Mouse (Mus musculus): ENCODE results near the gene Krt17. TPM values are rescaled to one million over a fixed set of nuclear protein-coding genes. Genes with fewer than 3 reads are reported as not detected.
"Not testable (repeated sequence)": the region's sequence is repeated elsewhere in the genome, so short reads cannot be mapped to it uniquely, and the experiment has no call there.

Krt17 gene
- total RNA-seq, 1 experiment from 2014 or later = not detected

DNA sequence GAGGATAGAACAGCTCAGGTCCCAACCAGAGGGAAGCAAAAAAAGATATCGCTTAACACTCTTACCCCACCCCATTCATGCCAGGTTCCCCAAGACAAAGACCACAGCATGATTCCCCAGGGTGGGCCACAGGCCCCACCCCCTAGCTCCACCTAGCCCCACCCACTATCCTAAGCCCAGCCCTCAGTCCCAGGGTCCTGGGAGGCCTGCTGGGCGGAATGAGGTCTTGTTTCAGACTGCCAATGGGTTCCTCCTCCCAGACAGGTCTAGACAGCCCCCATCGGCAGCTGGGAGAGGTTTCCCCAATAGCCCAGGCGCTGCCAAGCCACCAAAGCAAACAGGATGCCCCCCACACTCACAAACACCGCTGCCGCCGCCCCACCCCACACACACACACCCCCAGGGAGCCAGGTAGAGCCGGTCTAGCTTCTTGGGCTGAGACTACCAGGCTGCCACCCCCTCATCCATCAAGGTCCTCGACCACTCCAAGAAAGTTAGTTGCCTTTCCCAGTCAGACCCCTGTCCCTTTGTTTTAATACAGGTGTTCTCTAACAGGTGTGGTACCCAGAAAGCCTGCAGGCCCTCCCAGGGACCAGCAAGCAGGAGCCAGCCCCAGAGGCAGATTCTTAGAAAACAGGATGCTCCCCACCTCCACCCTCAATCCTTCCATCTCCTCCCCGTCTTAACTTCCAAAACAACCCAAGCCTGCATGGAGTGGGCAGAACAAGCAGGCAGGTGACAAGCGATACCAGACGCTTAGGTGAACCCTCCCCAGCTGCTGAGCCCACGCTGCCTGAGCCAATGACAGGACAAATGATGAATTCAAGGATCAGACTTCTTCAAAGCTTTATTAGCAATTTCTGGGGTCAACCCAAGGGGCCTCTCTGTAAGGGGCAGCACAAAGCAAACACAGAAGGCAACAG is 1.5 kb upstream of the Krt17 start:
- DNase-seq = no peak

DNA sequence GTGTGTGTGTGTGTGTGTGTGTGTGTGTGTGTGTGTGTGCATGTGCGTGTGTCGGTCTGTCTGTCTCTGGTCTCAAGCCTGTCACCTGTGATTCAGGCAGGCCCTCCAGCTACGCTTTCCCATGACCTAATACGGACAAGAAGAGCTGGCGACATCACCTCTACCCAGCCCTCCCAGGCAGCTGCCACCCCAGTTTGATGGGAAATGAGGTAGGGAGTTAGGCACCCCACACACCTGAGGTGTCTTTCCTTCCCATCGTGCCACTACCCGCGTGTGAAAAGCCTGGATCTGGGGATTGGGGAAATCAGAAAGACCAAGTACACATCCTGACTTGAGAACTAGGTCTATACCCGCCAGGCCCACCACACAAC is 391 bp upstream of the Krt17 start:
- no peak for DNase-seq

DNA sequence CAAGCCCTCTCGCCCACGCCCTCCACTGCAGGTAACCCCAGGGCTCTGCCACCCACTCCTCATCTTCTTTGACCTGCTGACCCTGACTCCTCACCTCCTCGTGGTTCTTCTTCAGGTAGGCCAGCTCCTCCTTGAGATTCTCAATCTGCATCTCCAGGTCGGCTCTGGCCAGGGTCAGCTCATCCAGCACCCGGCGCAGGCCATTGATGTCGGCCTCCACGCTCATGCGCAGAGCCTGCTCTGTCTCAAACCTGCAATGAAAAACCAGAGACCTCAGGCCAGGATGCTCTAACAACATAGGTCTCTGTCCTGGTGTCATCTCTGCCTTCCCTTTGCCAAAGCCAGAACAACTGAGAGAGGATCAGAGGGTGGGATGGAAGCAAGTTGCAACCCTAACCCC is 1.8 kb downstream of the Krt17 start:
- DNase-seq = no peak

DNA sequence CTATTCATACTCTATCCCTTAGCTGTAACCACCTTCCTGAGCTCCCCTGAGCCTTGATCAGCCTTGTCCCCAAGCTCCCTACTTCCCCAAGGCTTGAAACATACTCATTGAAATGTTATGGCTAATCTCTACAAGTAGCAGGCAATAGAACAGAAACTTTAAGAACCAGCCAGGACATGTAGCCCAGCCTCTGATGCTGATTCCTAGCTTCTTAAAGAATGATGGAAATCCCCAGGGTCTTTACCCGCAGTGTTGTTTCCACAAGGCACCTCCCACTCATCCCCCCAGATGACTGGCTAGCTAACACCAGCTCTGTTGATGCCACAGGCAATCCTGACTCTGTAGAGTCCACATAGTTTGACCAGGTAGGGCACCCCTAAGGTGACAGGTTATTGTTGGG is 2.9 kb downstream of the Krt17 start:
- DNase-seq = no peak

DNA sequence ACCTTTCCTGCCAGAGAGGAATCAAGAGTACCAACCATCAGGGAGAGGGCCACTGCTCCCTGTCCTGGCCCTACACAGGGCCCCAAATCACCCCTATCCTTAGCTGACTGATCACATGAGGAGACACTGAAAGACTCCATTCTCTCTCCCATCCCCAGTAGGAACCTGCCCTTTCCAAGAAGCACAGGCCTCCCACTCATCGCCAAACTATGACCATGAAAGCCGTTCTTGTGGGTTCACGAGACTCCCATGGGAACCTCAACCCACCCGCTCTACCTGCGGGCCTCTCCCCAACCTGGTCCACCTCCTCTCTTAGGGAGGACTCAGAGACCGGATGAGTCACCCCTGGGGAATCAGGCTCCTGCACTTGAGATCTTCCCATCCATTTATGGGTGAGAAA is 5.3 kb downstream of the Krt17 start:
- no peak for DNase-seq

DNA sequence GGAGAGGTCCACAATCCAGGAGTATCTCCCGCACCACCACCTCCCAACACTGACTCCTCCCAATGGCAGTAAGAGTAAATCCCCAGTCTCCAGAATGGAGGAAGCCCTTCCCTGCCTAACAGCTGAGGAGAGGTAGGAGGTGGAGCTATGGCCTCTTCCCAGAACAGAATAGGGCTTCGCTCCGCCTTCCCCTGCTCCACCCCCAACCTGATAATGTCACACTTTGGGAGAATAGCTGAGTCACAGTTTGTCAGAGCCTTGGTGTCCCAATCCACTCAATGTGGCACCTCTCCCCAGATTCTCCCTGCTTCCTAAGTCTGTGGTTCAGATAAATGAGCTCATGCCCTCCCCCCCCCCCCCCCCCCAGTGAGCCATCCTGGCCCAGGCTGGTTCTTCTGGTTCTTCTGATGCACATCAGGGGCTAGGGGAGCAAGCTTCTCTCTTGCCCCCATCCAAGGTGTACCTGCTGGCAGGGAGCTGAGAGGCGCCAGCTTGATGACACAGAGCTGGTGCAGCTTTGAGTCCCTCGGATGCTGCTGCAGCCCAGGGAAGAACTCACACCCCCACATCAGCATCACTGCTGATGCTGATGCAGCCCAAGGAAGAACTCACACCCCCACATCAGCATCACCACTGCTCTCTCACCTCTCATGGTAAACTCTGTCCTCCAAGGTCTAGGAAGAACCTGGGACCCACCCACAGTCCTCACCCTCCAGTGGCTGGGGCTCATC is 6.3 kb downstream of the Krt17 start:
- no peak for DNase-seq

DNA sequence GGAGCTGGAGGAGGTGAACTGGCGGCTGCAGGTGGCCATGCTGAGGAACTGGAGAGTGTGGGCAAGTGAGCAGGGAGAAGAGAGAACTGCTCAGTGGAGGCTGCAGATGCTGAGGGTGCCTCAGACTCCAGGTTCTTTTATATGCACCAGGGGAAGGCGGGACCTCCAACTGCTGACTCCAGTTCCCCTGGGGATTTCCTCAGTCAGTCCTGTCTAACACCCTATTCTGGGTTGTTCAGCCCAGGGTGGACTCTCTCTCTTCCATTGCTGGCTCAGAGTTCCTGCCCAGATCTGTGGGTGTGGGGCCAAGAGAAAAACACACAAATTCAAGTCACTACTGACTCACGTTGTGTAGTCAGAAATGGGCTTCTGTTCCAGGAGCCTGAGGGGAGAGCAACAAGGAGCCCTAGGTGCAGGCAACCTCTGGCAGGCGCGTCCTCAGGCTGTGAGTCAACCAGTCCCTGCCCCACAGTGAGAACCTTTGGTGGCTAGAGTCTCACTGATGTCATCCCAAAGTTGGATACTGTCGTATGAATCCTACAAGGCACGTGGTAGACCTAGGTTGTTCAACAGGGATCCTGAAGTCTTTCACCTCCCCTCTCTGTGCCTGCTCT is 11.9 kb downstream of the Krt17 start, which contains the start of gene Krt16:
Gene Krt16, minus strand, starts transcription at position 51 of the 614 bp plus-strand sequence.
- no peak for DNase-seq

DNA sequence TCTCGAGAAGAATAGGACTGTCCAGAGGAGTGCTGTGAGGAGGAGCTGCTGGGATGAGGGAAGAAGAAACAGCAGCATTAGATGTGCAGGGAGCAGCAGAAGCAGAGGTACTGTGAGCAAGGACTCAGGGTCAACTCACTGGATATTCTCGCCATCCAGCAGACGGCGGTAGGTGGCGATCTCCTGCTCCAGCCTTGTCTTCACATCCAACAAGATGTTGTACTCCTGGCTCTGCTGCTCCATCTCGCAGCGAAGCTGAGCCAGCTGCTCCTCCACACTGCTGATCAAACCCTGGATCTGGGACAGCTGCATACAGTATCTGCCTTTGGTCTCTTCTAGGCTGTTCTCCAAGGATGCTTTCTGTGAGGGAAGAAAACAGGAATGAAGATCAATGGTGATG is 14.4 kb downstream of the Krt17 start:
- DNase-seq = not testable (repeated sequence)

DNA sequence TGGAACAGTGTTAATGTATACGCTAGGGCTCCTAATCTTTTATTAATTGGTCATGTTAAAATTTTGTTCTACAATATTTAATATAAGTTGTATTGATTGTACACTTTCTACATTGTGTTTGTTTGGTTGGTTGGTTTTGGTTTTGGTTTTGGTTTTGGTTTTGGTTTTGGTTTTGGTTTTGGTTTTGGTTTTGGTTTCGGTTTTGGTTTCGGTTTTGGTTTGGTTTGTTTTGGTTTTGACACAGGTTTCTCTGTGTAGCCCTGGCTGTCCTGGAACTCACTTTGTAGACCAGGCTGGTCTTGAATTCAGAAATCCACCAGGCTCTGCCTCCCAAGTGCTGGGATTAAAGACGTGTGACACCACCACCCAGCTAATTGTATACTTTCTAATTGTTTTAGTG is 20.6 kb downstream of the Krt17 start:
- DNase-seq = not testable (repeated sequence)

DNA sequence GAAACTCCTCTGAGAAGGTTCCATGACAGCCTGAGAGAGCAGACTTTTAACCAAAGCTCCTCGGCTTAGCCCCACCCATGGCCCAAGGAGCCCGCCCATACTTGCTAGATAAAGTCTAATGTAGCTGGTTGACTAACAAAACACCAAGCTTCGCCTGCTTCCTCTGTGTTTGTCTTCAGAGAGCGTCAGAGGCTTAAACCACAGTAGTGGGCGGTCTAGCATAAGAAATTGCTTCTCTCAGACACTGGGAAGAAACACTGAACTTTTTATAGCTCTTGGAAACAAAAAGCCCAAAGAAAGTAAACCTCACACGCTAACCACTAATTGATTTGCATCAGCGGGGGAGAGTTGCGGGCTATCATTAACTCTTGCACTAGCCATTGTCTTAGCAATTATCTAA is 39.1 kb downstream of the Krt17 start:
- no peak for DNase-seq

DNA sequence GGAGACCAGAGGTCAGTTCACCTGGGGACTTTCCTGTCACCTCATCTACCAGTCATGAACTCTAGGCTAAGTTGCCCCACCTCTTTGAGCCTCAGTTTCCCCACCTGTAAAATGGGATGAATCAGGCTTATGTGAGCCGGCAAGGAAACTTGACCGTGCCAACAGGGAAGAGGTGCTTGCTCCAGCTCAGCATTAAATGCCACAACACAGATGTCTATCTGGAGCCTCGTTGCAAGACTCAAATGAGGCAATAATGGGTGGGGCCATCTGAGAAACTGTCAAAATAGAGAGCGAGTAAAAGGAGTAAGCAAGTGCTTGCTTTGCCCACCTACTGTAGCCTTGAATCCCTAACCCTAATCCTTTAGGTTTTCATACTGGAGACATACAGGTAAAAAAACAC is 41.5 kb downstream of the Krt17 start:
- no peak for DNase-seq

DNA sequence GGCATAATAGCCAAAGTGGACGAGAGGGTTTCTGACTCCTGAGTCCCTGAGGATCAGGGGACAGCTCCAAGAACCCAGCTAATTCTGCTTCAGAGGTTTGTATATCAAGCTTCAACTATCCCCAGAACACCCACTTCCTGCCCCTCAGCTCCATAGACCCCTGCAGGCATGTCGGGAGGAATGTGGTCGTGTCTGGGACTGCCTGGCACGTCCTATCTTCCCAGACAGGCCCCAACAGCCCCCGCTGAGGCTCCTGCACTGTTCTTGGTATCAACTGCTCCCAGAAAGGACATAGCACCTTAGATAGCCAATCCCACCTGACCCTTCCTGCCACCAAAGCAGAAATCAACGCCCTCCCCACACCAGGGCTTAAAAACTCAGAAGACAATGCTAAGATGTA is 52.3 kb downstream of the Krt17 start:
- DNase-seq = no peak

DNA sequence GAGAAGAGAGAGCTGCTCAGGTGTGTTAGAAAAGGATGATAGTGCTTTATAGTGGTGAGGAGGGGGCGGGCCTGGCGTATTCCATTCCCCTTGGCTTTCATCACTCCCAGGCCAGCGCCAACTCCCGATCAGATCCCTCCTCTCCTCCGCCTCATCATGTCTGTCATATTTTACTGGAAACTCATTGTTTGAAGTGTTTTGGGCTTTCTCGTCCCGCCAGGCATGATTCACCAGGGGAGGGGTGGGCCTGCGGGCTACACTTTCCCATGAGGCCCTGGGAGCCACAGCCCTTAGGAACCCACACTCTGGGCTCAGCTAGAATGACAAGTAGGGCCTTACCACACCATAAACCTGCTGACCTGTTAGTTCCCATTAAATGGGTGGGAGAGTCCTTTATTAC is 53.3 kb downstream of the Krt17 start, which contains the start of gene Krt14:
Gene Krt14, minus strand, starts transcription at position 51 of the 400 bp plus-strand sequence.
- DNase-seq = no peak

Other genes with a start within 250 kb of the Krt17 start
- not detected in 2 replicates for gene Krt33a, start 244.8 kb downstream of the Krt17 start, total RNA-seq (2021)
- not detected in 2 replicates for gene Krt33b, start 231.2 kb downstream of the Krt17 start, total RNA-seq (2021)
- gene Krt34, start 219.5 kb downstream of the Krt17 start, total RNA-seq (2021) = not detected in 2 replicates
- gene Krt31, start 210.5 kb downstream of the Krt17 start, total RNA-seq (2021) = not detected in 2 replicates
- not detected in 2 replicates for gene Krt32, start 172.8 kb downstream of the Krt17 start, total RNA-seq (2021)
- gene Krt35, start 164.8 kb downstream of the Krt17 start, total RNA-seq (2021) = not detected in 2 replicates
- 0.18 TPM in 1 of 2 replicates, not detected in the other for gene Krt36, start 155.4 kb downstream of the Krt17 start, total RNA-seq (2021)
- gene Krt13, start 139.5 kb downstream of the Krt17 start, total RNA-seq (2021) = not detected in 2 replicates
- gene Krt15, start 125.1 kb downstream of the Krt17 start, total RNA-seq (2021) = not detected in 2 replicates
- 0.82 and 1.4 TPM in 2 replicates for gene Krt19, start 112.4 kb downstream of the Krt17 start, total RNA-seq (2021)
- gene Krt9, start 67.8 kb downstream of the Krt17 start, total RNA-seq (2021) = not detected in 2 replicates
- not detected in 2 replicates for gene Krt14, start 53.5 kb downstream of the Krt17 start, total RNA-seq (2021)
- gene Krt16, start 12.1 kb downstream of the Krt17 start, total RNA-seq (2021) = not detected in 2 replicates
- not detected in 2 replicates for gene Krt42, start 8.8 kb upstream of the Krt17 start, total RNA-seq (2021)
- 904 and 1,056 TPM in 2 replicates for gene Eif1, start 58.9 kb upstream of the Krt17 start, total RNA-seq (2021)
- gene Gast, start 73.4 kb upstream of the Krt17 start, total RNA-seq (2021) = not detected in 2 replicates
- gene Hap1, start 95.1 kb upstream of the Krt17 start, total RNA-seq (2021) = 46.0 and 68.7 TPM in 2 replicates
- 59.5 and 81.5 TPM in 2 replicates for gene Jup, start 136.7 kb upstream of the Krt17 start, total RNA-seq (2021)
- 25.7 and 29.4 TPM in 2 replicates for gene P3h4, start 153.8 kb upstream of the Krt17 start, total RNA-seq (2021)
- gene Fkbp10, start 154.7 kb upstream of the Krt17 start, total RNA-seq (2021) = 23.8 and 24.7 TPM in 2 replicates
- 60.3 and 63.2 TPM in 2 replicates for gene Nt5c3b, start 180.8 kb upstream of the Krt17 start, total RNA-seq (2021)
- gene Klhl10, start 180.9 kb upstream of the Krt17 start, total RNA-seq (2021) = 1.2 and 1.3 TPM in 2 replicates
- gene Klhl11, start 211.7 kb upstream of the Krt17 start, total RNA-seq (2021) = 55.1 and 62.2 TPM in 2 replicates